Mouse (Mus musculus) bone marrow macrophage, adult 2 months (primary cell): ENCODE measurements around the gene Lipe.

Experiments
- CTCF ChIP-seq: IDR thresholded peaks from 2 replicates; pipeline ENCODE4 v1.5.1; 2012; ENCODE audit warnings: low read depth, mild to moderate bottlenecking, low read length, moderate library complexity
- POLR2A ChIP-seq: IDR thresholded peaks from 2 replicates; pipeline ENCODE4 v1.6.1; 2012; ENCODE audit warnings: mild to moderate bottlenecking, low read depth, low read length, borderline replicate concordance

GRCm38 (mm10) chr7:25382541-25382940, 16.0 kb downstream of the Lipe start:
- TF ChIP-seq CTCF (no peak), POLR2A (no peak)
